Mouse (Mus musculus) urinary bladder, postnatal 10 days (tissue): ENCODE data around the gene Stat6.

ENCODE experiments used
- DNase-seq: peaks from one replicate; pipeline ENCODE4 v3.0.0; 2022; ENCODE audit warnings: low spot score

Gene Stat6

GRCm38 (mm10) chr10:127642772-127643552 is at the start of gene Stat6:
Gene Stat6 (plus strand): TSS chr10:127642986.
- DNase-seq: no peak

GRCm38 (mm10) chr10:127594405-127594804 is 48.4 kb upstream of the Stat6 start:
- no peak for DNase-seq

- DNase-seq: no peak
These were observed 47.7 kb upstream of the Stat6 start for GRCm38 (mm10) chr10:127594930-127595715.

- DNase-seq: no peak
These were observed 46.4 kb upstream of the Stat6 start for GRCm38 (mm10) chr10:127596321-127596941.

GRCm38 (mm10) chr10:127597311-127597901 is 45.4 kb upstream of the Stat6 start:
- DNase-seq: no peak

GRCm38 (mm10) chr10:127598607-127599006 is 44.2 kb upstream of the Stat6 start:
- DNase-seq: no peak

- no peak for DNase-seq
These were observed 43.5 kb upstream of the Stat6 start for GRCm38 (mm10) chr10:127599252-127599651.

GRCm38 (mm10) chr10:127599779-127600541 is 42.8 kb upstream of the Stat6 start:
- no peak for DNase-seq

- no peak for DNase-seq
These were observed 40.6 kb upstream of the Stat6 start for GRCm38 (mm10) chr10:127602194-127602593.

- no peak for DNase-seq
These were observed 39.1 kb upstream of the Stat6 start for GRCm38 (mm10) chr10:127603437-127604371.

GRCm38 (mm10) chr10:127604465-127605250 is 38.1 kb upstream of the Stat6 start:
- DNase-seq: no peak

- DNase-seq: no peak
These were observed 37.6 kb upstream of the Stat6 start for GRCm38 (mm10) chr10:127605251-127605547.

- no peak for DNase-seq
These were observed 37.0 kb upstream of the Stat6 start for GRCm38 (mm10) chr10:127605756-127606155.

- no peak for DNase-seq
These were observed 35.7 kb upstream of the Stat6 start for GRCm38 (mm10) chr10:127607059-127607458.

GRCm38 (mm10) chr10:127609415-127610065 is 33.2 kb upstream of the Stat6 start:
- DNase-seq: no peak

- DNase-seq: no peak
These were observed 32.7 kb upstream of the Stat6 start for GRCm38 (mm10) chr10:127610066-127610415.

- DNase-seq: no peak
These were observed 30.6 kb upstream of the Stat6 start for GRCm38 (mm10) chr10:127612079-127612775.

- DNase-seq: no peak
These were observed 28.4 kb upstream of the Stat6 start for GRCm38 (mm10) chr10:127614236-127615033.
